In the genomic region with DNA sequence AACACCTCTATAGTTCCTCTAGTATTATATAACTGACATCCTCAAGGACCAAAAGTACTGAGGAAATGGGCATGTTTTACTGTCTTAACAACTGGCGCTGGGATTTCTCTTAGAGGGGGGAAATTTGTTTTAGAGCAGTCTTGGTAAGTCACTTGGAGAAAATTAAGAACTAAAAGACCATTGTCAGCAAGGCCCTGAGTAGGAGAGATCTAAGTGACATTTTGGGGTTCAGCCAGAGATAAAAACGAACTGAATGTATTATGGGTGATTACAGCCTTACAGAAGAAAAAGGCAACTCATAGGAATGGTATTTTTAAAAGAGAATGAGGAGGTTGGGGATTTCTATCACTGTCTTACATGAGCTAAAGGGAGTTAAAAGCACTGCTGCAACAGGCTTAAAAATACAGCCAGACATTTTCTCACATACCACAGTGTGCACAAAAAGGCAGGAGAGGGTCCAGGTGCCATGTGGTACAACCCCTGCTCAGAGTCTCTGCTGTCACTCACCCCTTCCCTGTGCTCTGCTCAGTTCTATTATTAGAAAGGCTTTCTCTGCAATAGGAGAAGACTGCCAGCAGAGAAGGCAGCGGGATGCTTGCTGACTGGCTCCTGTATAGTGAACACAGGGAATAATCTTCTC, we compare ENCODE assay signal across 14 mouse cellular contexts.
DNase-seq lines count a peak whose midpoint lies in the region; ATAC-seq and TF ChIP-seq lines count a peak whose summit lies in the region.
"Had no signal": no experiment of that assay in that cellular context is flagged by ENCODE, and none has a peak within 500 bp of the region (broad histone marks: within the 10 kb centered on the region; RNA-seq: fewer than 3 reads in every experiment).

No protein-coding gene starts in this region.

- peak; percentile 42 for DNase-seq in forebrain, embryonic 14.5 days (ENCODE audit: low spot score)
- DNase-seq in forebrain, embryonic 11.5 days (ENCODE audit: low spot score): no peak
- DNase-seq in hindbrain, postnatal 0 days (ENCODE audit: low spot score): peak; percentile 6
- no peak for DNase-seq in hindbrain, embryonic 14.5 days (ENCODE audit: low spot score)
- DNase-seq in right cerebral cortex, postnatal 10 days (ENCODE audit: low spot score in 2 of 2): peak; percentile 22 to 47
- DNase-seq in right cerebral cortex, adult 18-20 months: no peak
- peak; percentile 38 for DNase-seq in telencephalon, adult 2 months (ENCODE audit: low read depth, low spot score)
- no peak for DNase-seq in retina, embryonic 14.5 days (ENCODE audit: low spot score)
- DNase-seq: adrenal gland, postnatal 25 days; B cell, adult 2 months; embryo, embryonic 11 days; liver, embryonic 13.5 days; lung, postnatal 14 days; thymus, postnatal 4 days had no signal

- no peaks in the 10 kb centered on the region for H3K9me3 ChIP-seq in forebrain, embryonic 14.5 days (replicated peaks; ENCODE audit: control insufficient read depth, low read length)
- no peaks in the 10 kb centered on the region for H3K9me3 ChIP-seq in forebrain, embryonic 11.5 days (ENCODE audit: control insufficient read depth, low read length)
- H3K9me3 ChIP-seq in hindbrain, postnatal 0 days (ENCODE audit: low read length): no peaks in the 10 kb centered on the region
- no peaks in the 10 kb centered on the region for H3K9me3 ChIP-seq in hindbrain, embryonic 14.5 days (ENCODE audit: control insufficient read depth, low read length)
- H3K9me3 ChIP-seq: liver, embryonic 13.5 days had no signal

- ATAC-seq in forebrain, embryonic 14.5 days: peak; percentile 82
- ATAC-seq in forebrain, embryonic 11.5 days (replicated peaks; ENCODE audit: low FRiP score): no peak
- no peak for ATAC-seq in hindbrain, postnatal 0 days
- no peak for ATAC-seq in hindbrain, embryonic 14.5 days (ENCODE audit: low FRiP score)

- H3K27ac ChIP-seq in forebrain, embryonic 14.5 days (ENCODE audit: low read depth, low read length): 0 out of 2 replicates have a peak overlapping the region, but pooled peaks have one; percentile 14
- no peak overlapping the region for H3K27ac ChIP-seq in forebrain, embryonic 11.5 days (ENCODE audit: low read depth, low read length)
- 0 out of 2 replicates have a peak overlapping the region, but pooled peaks have one; percentile 32 for H3K27ac ChIP-seq in hindbrain, postnatal 0 days
- no peak overlapping the region for H3K27ac ChIP-seq in hindbrain, embryonic 14.5 days
- H3K27ac ChIP-seq: liver, embryonic 13.5 days had no signal

- H3K27me3 ChIP-seq in forebrain, embryonic 14.5 days (replicated peaks; ENCODE audit: control insufficient read depth, insufficient read depth, low read length): no peaks in the 10 kb centered on the region
- no peaks in the 10 kb centered on the region for H3K27me3 ChIP-seq in forebrain, embryonic 11.5 days (ENCODE audit: control insufficient read depth, insufficient read depth, low read length)
- H3K27me3 ChIP-seq in hindbrain, postnatal 0 days (ENCODE audit: insufficient read depth, low read length): no peaks in the 10 kb centered on the region
- H3K27me3 ChIP-seq in hindbrain, embryonic 14.5 days (ENCODE audit: control insufficient read depth, insufficient read depth, low read length): no peaks in the 10 kb centered on the region
- H3K27me3 ChIP-seq: liver, embryonic 13.5 days had no signal

- TF ChIP-seq CTCF in hindbrain, postnatal 0 days (IDR thresholded peaks at IDR 0.05; ENCODE audit: low read depth): no peak

- no peak overlapping the region for H3K9ac ChIP-seq in forebrain, embryonic 14.5 days (ENCODE audit: low read length)
- H3K9ac ChIP-seq in forebrain, embryonic 11.5 days (ENCODE audit: low read length): no peak overlapping the region
- H3K9ac ChIP-seq in hindbrain, postnatal 0 days (replicated peaks; ENCODE audit: low read length): no peak overlapping the region
- H3K9ac ChIP-seq in hindbrain, embryonic 14.5 days: no peak overlapping the region
- H3K9ac ChIP-seq: liver, embryonic 13.5 days had no signal

- WGBS in forebrain, embryonic 14.5 days: 40% methylated on average over 3 of the region's 3 CpGs
- WGBS in forebrain, embryonic 11.5 days: 74% methylated on average over 3 of the region's 3 CpGs
- WGBS in hindbrain, postnatal 0 days: 55% methylated on average over 3 of the region's 3 CpGs
- 66% methylated on average over 3 of the region's 3 CpGs for WGBS in hindbrain, embryonic 14.5 days

- no peak overlapping the region for H3K4me3 ChIP-seq in forebrain, embryonic 14.5 days (ENCODE audit: low read depth, low read length)
- no peak overlapping the region for H3K4me3 ChIP-seq in forebrain, embryonic 11.5 days (ENCODE audit: low read depth, low read length)
- no peak overlapping the region for H3K4me3 ChIP-seq in hindbrain, postnatal 0 days (ENCODE audit: low read length)
- H3K4me3 ChIP-seq in hindbrain, embryonic 14.5 days (replicated peaks; ENCODE audit: low read length): no peak overlapping the region
- H3K4me3 ChIP-seq: liver, embryonic 13.5 days had no signal

- H3K36me3 ChIP-seq in forebrain, embryonic 14.5 days (ENCODE audit: control insufficient read depth, insufficient read depth, low read length): no peaks in the 10 kb centered on the region
- no peaks in the 10 kb centered on the region for H3K36me3 ChIP-seq in forebrain, embryonic 11.5 days (ENCODE audit: control insufficient read depth, insufficient read depth, low read length)
- no peaks in the 10 kb centered on the region for H3K36me3 ChIP-seq in hindbrain, postnatal 0 days (ENCODE audit: insufficient read depth, low read length)
- H3K36me3 ChIP-seq in hindbrain, embryonic 14.5 days (replicated peaks; ENCODE audit: control insufficient read depth, insufficient read depth): no peaks in the 10 kb centered on the region
- H3K36me3 ChIP-seq: liver, embryonic 13.5 days had no signal

- H3K4me2 ChIP-seq in forebrain, embryonic 14.5 days (ENCODE audit: low read length): no peak overlapping the region
- no peak overlapping the region for H3K4me2 ChIP-seq in forebrain, embryonic 11.5 days (ENCODE audit: low read depth, low read length, severe bottlenecking)
- H3K4me2 ChIP-seq in hindbrain, postnatal 0 days (ENCODE audit: low read depth, low read length): no peak overlapping the region
- H3K4me2 ChIP-seq in hindbrain, embryonic 14.5 days (replicated peaks): no peak overlapping the region
- H3K4me2 ChIP-seq: liver, embryonic 13.5 days had no signal

- no peaks in the 10 kb centered on the region for H3K4me1 ChIP-seq in forebrain, embryonic 14.5 days (ENCODE audit: control insufficient read depth, insufficient read depth, low read length)
- H3K4me1 ChIP-seq in forebrain, embryonic 11.5 days (replicated peaks; ENCODE audit: control insufficient read depth, insufficient read depth, low read length): no peaks in the 10 kb centered on the region
- H3K4me1 ChIP-seq in hindbrain, postnatal 0 days (ENCODE audit: insufficient read depth, low read length): no peaks in the 10 kb centered on the region
- no peaks in the 10 kb centered on the region for H3K4me1 ChIP-seq in hindbrain, embryonic 14.5 days (replicated peaks; ENCODE audit: control insufficient read depth, insufficient read depth, low read length)
- H3K4me1 ChIP-seq: liver, embryonic 13.5 days had no signal

Comparison
In these comparisons a context has a peak if more than half of its experiments do, and no peak if none do; other contexts are left out.
1. DNase-seq: peak in forebrain, embryonic 14.5 days (single experiment), hindbrain, postnatal 0 days (single experiment), right cerebral cortex, postnatal 10 days (2 of 2) and telencephalon, adult 2 months (single experiment); none in forebrain, embryonic 11.5 days (single experiment), hindbrain, embryonic 14.5 days (single experiment), right cerebral cortex, adult 18-20 months (single experiment) and retina, embryonic 14.5 days (single experiment).
2. H3K27ac ChIP-seq: peak in forebrain, embryonic 14.5 days (single experiment) and hindbrain, postnatal 0 days (single experiment); none in forebrain, embryonic 11.5 days (single experiment) and hindbrain, embryonic 14.5 days (single experiment).